Mouse (Mus musculus): ENCODE data around the gene Gfpt1.

GRCm38 (mm10) chr6:87085026-87085425 lies 42.4 kb downstream of the Gfpt1 start:
- TF ChIP-seq POLR2A (IDR thresholded peaks at IDR 0.05; ENCODE audit: borderline replicate concordance, control insufficient read depth, low read depth, low read length) (no peak), CTCF (IDR thresholded peaks at IDR 0.05; ENCODE audit: control insufficient read depth, insufficient read depth, low read length) (no peak)

Measured in bone marrow, adult 2 months (tissue).